Mouse (Mus musculus) cerebellum, adult 18-20 months (tissue): ENCODE data around the gene Opcml.

ENCODE experiments used
- DNase-seq, 2 experiments: peaks; one replicate each; pipeline ENCODE4 v3.0.0; 2021

The Opcml gene

DNA sequence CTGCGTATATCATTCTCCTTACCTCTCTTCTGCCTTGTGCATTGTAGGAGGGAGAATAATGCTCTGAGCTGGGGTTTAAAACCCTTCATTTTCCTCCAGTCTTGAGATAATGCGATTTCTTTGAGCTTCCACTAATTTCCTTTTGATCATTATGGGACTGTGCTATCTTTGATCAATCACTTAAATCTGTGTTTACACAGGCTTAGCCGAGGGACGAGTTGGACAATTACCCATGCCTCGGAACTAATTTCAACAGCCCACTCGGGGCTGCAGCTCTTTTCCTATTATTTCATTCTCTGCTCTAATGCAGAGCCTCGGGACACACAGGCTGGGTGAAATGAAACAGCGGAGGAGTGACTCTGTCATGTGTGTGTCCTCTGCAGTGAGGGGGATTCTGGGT lies 220.9 kb downstream of the Opcml start:
- no peak for DNase-seq

DNA sequence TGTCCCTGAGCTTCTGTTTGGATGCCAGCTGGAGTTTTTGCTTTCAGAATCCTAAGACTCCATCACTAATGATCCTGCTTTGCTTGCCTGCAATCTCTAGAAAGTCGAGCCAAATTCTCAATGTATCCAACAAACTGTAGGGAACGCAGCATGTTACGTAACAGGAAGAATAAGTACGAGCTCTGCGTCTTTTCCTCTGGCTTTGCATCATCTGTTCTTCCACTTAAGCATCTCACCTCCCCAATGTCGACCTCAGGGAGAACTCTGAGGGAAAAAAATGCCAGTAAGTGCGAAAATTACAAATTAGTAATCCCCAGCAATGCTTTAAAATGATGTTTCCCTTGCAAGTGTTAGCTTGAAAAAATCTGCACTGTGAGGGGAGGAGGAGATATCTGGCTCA lies 222.1 kb downstream of the Opcml start:
- DNase-seq: no peak

DNA sequence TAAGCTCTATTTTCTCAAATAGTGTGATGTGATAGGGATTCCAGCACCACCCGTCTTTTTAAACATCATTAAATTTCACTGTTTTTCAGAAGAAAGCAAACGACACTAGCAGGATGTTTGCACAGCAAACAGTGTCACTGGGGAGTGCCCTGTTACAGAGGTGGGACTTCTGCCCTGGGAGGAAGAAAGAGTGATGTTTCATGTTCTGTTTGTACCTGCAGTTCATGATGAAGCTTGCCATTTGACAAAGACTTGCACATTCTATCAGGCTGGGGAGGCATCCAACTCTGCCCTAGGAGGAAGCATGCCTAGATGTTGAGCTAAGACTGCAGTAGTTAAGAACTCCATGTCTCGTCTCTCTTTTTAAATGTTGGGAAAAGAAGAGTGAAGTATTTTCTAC lies 222.6 kb downstream of the Opcml start:
- DNase-seq: no peak

DNA sequence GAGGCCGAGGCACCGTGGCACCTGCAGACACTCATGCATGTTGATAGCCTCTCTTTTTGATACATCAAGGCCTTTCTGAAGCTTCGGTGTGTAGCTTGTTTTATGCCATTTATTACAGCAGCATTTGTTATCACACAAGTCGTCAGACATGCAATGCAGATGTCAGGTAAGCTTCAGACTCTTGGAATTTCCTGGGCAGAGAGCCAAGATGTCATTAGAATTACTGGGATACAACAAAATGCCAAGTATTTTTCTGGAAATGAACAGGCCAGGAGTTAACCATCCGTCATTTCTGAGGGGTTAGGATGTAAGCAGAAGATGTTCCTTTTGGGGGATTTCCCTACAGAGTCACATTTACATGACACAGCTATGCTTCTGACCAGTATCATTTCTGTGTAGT lies 237.6 kb downstream of the Opcml start:
- DNase-seq: no peak

DNA sequence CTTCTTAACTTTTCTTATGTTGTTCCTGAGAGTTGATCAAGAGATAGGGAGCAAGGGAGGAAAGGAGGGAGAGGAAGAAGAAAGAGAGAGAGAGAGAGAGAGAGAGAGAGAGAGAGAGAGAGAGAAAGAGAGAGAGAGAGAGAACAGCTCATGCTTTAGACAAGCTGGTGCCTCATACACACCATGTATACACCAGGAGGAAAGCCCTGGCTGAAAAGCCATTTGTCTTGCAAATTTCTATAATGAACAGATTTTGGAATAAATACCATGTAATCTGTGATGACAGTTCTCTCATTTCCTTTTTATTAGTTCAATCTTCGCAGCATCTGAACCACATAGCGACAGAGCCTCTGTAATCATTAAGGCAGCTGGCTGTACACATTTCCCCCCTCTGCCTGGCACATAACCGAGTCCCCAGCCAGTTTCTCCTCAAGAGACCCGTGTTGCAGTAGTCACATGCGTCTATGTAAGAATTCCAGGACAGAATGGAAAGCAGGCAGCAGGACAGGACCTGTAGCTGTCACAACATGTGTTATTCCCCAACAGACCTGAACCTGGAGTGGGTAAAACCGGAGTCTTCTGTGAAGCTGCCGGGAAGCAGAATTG lies 238.3 kb downstream of the Opcml start:
- no peak for DNase-seq

DNA sequence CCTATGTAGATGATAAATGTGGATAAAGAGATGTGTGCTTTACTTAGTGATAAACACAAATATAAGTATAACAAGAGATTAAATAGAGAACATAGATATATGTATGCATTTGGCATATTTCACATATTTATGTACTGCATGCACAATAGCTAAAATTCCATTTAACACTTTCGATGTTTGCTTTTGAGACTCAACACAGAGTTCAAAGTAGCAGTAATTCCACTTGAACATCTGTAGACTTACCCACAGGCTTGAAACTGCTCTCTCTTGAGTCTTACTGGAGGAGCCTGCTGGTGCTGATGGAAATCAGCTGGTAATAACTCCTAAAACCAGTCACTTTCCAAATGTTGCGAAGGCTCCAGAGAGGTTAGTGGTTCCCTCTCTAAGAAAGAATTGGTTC lies 258.6 kb downstream of the Opcml start:
- DNase-seq: no peak

DNA sequence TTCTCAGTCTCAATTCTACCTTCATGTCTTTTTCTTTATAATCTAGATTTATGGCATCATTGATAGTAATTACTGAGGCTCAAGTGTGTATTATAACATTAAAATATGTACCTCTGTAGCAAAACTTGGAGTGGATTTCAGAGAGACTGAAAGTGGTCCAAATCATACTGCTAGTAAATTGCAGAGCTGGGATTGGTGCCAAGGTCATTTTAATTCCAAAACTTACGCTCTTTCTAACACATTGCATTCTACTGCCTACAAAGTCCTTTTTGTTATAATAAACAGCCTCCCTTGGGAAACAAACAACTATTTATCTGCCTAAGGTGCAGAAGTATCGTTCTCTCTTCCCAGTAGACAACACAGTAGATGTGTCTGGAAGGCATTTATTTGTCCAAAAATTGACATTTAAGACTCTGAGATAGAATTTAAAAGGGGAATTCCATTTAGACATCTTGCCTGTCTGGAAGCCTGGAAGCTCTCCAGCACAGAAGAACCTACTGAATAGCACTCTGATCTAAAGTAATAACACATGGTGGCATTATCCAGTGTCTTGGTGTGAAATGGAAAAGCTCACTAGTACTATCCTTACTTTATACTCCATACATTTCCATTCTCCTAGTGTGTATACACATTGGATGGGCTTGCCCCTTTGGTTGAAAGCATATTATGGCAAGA lies 266.7 kb downstream of the Opcml start:
- DNase-seq: no peak

DNA sequence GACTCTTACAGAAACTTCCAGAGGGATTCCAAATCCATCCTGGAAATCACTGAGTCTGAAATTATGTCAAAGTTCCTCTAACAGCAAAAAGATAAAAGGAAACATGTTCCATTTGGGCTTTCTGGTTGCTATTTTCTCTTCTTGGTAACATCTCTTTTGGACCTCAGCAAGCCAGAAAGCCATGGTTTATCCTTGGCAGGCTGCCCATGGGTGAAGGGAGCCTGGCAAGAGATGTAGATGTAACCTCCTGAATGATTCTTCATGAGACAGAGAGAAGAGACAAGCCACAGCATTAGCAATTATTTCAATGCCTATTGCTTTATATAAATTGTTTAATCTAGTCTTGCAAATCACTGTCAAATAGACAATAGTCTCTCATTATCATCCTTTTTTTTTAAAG lies 274.6 kb downstream of the Opcml start:
- peak; percentile 13 to 16 for DNase-seq

DNA sequence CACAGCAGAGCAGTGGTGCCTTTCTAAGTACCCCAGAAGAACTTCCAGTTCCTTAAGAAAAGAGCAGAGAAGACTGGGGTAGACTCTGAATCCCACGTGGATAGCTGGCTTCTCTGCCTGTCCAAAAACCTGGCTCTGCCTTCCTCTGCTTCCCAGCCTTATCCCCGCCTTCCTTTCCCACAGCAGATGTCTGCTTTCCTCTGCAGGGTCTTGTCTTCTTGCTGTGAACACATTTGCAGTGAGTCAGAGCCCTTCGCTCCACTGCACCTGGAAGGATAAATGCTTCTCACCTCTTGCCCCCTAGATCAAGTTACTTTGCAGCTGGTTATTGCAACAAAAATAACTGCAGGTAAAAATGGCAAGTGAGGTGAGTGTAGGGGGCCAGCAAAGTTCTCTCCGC lies 290.1 kb downstream of the Opcml start:
- DNase-seq: no peak

DNA sequence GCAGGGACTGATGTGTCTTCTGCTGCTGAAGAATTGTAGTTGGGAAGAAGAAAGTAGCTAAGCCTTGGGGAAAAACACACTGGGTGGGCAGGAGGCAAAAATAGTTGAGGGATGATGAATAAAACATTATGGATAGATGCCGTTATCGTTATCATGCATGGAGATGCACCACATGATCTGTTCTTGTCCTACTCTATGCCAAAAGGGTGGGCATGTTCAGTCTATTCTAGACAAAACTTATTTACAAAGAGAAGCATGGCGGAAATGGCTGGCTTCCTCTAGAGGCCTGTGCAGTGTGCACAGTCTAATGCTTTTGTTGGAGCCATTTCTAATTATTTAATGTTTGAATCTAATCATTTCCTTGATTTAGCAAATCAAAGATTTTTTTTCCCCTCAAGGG lies 293.2 kb downstream of the Opcml start:
- DNase-seq: no peak

DNA sequence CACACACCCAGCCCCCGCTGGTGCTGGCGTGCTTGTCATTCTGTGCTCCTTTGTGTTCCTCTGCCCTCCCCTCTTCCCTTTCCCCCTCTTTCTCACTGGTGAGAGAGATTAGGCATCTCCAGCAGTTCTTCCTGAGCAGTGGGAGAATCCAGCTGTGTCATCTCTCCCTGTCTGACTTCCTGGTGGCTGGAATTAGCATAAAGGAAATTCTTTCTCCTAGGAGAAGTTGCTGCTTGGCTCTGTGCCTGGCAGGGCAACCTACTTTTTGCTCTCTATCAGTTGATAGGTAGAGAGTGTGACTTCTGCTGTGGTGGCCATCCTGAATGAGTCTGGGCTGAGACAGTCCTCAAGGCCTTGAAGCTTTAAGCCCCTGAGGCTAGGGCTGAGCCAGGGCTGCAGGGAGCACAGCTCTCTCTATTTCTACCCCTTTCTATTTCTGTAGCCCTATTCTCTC lies 293.7 kb downstream of the Opcml start:
- peak in 1 of 2 experiments; percentile 1 for DNase-seq

DNA sequence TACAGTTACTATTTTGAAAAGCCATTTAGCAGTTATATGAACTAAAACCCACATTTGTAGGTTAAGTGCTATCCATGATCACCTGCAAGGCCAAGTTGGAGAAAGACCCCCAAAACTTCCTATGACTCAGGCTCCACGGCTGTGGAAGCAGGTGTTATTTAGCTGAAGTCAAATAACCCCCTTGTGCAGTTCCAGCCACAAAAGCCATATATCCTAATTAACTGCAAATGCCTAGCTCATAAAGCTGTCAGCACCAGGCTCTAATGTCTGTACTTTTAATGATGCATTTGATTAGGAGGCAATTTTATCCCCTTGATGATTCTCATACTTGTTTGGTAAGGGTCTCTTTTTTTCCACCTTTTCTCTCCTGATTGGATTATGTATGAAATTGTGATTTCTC lies 300.8 kb downstream of the Opcml start:
- DNase-seq: no peak

DNA sequence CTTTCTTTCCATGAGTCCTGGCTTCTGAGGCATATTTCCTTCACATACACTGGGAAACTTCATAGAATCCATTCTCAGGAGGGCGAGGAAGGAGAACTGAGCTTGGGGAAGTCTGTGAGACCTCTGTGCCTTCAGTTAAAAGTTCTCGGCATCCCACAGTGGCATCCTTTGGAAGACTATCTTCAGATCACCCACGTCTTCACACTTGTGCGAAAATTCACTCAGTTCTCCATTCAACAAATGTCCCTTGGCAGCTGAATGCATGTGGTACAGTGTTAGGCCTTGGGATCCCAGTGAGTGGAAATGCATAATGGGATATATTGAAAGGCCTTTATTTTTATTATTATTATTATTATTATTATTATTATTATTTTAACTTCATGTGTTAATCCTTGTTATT lies 304.1 kb downstream of the Opcml start:
- DNase-seq: no peak

DNA sequence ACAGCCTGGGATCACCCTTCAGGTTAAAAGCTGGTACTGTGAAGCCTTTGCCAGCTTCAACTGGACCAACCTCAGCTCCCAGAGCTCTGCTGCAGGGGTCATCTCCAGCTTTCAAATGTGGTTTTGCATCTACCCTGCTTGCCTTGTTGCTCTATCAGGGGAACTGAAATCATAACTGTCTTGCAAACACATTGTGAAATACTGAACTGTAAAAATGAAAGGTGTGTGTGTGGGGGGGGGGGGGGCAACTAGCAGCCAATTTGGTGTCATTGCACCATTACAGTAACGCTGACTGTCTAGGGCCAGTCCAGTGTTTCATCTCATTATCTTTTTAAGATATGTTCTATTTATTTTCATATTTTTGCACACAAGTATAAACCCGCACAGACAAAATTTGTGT lies 305.6 kb downstream of the Opcml start:
- DNase-seq: no peak

DNA sequence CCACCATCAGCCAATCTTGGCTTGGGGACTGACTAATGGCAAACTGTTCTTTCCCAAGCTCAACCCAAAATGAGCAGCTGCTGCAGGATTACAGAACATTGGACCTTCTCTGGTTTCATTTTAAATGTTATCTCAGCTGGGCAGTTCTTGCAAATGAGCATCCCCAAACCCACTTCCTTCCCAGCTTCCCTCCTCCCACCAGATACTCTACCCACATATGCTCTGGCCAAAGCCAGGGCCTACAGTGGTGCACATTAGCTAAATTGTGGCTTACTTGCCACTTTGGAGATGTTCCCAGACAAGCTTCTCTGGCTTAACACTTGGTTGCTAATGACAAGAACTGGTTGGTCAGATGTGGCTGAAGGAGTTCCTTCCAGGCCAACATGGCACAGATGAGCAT lies 311.4 kb downstream of the Opcml start:
- no peak for DNase-seq

DNA sequence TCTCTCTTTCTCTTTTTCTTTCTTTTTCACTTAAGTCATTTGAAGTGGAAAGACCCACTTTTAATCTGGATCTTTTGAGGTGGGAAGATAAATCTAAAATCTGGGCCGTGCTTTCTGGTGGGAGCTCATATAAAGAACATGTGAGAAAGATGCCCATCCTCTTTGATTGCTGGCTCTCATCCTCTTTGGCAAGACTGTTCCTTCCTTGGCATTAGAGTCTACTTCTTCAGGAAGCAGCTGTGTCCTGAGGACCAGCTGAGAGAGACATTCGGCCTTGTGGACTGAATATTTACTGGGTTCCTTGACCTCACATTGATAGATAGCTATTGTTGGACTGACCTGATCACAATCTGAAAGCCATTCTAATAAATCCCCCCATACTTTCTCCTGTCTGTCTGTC lies 331.3 kb downstream of the Opcml start:
- DNase-seq: no peak

DNA sequence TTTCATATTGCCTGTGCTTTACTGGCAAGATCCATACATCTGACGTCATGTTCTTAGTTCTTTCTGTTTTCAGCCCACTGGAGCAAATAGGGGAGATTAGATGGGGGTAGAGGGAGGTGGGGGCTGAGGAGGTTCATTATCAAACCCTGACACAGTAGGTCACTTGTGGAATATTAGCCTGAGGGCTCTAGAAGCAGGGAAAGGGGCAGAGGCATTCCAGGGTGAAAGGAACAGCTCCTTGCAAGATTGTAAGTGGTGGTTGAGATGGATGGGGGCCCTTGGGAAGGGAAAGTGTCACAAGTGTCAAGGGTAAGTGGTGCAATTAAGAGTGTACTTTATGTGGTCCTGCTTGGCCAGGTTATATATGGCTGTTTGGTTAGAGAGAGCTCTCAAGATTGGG lies 338.2 kb downstream of the Opcml start:
- no peak for DNase-seq

DNA sequence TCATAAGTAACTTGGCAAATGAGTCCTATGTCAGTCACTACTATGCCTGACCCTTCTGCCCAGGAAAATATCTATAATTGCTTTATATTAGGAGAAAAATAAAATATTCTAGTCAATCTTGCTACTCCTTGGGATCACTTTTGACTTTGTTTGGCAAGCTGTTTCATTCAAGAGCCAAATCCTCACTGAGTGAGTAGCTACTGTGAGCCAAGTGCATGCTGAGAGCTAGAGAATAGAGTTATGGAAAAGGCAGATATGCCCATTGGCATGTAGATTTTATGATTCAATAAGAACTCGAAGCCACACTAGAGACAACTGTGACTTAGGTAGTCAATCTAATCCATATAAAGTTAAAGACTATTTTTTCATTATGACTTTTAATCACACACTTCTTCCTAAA lies 340.9 kb downstream of the Opcml start:
- DNase-seq: no peak

DNA sequence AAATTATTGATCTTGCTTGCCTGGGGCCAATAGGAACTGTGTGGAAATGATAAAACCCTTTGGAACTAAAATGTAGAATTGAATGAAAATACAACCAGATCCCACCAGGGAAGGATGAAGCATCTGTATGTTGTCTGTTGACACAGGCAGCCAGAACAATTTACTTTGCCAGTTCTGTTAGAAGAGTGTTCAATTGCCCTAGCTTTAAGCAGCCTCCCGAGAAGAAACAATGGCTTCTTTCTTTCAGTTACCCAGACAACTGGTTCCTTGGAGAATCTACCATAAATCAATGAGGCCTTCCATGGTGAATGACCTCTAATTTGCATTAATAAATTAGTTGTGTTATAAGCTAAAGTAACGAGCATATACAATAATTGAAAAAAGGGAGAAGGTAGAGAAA lies 346.0 kb downstream of the Opcml start:
- no peak for DNase-seq

DNA sequence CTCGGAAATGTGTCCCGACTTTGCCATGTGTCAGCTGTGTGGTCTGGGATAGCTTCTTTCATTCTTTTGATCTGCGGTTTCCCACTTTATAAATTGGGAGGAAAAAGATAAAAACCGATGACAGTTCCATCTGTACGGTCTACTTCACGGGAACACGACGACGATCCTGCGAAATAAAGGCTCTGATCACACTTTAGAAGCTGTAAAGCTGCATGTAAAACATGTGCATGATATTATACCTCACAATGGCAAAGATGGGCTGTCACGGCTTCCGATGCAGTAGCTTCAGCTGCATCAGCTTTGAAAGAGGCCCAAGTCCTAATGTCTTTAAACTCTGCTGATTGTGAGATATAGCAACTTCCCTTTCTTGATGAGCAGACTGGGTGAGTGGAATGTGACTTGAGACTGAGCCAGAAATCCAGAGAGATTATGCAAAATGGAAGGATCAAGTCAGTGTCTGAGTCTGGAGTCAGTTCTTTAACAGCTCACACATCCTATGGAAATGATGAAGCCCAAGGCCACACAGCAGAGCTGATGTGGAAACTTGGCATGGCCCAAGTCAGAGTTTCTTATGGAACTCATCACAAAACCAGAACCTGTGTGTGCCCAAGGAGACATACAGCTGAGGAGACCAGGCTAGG lies 349.5 kb downstream of the Opcml start:
- no peak for DNase-seq

DNA sequence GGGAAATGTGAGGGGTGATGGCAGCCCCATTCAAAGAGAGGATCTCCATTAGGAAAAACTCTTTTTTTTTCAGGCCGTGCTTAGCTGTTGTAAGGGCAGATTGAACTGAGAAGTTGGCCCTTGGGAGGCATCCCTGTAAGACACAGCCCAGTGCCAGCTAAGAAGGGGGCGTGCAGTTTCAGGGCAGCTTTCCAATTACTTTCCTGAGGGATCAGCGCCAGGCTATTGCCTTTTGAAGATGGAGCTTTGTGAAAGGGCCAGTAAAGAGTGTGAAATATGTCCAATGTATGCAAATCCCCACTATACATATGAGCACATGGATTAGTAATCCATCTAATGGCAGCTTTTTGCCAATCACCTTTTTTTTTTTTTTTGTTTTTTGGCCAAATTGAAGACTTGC lies 358.9 kb downstream of the Opcml start:
- no peak for DNase-seq

DNA sequence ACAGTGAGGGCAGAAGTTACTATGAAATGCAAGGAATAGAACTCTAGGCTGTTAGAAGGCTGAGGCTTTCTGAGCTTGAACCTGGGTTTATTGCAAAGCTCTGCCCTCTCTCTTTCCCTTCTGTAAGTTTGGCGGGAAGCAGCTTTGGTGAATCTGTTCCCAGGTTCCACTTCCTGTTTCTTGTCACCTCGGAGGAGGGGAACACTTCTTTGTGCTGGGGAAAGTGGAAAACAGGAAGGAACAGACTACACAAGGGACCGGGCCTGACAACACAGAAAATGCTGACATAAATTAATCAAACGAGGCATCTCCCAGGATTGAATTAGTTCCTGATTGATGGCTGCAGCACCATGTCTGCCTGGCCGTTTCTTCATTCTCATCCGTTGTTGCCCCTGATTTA lies 363.2 kb downstream of the Opcml start:
- no peak for DNase-seq

DNA sequence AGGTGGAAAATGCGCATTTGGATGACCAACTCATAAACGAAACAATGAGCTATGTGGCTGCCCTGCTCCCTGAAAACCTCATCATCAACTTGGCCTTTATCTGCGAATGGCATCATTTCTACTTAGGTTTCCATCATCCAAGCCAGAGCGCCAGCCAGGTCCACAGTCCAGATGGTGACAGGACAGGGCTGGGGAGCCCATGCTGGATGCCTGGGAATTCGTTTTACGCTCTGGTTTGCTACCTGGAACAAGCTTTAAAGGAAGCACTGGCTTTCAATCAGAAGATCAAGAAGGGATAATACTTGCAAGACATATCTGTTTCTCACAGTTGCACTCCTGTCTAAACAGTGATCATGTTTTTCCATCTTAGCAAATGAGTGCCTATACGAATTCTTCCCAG lies 366.5 kb downstream of the Opcml start:
- peak; percentile 19 to 38 for DNase-seq

DNA sequence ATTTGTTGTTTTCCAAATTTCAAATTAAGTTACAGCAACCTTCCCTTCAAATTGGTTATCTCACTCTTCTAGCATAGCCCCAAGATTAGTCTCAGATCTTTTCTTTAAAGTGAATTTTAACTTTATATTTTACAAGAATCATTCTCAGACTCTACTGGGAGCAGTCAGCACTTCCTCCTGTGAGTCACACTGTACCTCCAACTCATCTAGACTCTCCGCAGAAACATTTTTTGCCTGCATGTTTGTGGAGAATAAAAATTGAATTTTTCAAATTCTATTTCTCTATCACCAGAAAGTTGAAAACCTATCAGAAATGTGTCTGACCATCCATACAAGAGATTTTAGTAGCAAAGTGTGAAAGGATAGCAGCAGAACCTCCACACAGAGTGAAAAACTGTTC lies 370.4 kb downstream of the Opcml start:
- DNase-seq: no peak

DNA sequence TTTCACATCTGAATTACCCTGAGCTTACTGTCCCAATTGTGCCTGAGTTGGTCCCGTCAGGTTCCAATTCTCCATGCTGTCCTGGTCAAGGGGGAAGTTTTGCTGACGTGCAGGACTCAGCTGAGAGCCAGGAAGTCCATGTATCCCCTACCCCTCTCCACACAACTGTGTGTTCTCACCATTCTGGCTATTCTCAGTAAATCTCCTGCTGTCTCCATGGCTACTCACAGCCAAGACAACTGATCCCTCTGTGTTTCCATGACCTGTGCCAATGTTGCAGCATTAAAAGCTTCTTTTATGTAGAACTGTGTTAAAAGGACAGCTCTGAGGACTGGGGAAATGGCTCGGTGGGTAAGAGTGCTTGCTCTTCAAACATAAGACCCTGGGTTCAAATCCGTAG lies 373.4 kb downstream of the Opcml start:
- DNase-seq: no peak
